Mouse (Mus musculus): ENCODE results near the gene Hhipl1.
A peak's percentile ranks its signal among the peaks of the same experiment; 100 is the strongest.

The Hhipl1 gene

GRCm38 (mm10) chr12:108305812-108306794 is at the start of gene Hhipl1:
Gene Hhipl1, plus strand, starts transcription at chr12:108306270.
- DNase-seq, result no peak

DNA sequence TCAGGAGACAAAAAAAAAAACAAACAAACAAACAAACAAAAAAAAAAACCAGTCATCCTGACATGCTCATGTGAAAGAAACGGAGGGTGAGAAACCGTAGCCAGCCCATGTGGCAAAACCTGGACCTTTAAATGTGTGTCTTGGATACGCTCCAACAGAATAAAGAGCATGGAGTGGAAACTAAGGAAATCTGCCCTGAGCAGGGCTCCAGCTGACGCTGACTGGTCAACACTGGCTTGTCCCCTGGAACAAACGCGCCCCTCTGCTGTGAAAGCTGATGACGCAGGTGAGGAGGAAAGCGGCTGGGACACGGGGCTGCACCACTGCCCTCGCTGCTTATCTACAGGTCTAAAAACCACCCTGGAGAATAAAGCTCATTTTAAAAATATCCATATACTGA is 49.3 kb upstream of the Hhipl1 start:
- peak; percentile 67 for DNase-seq

- DNase-seq, result no peak
Observed at GRCm38 (mm10) chr12:108259322-108260049, 46.6 kb upstream of the Hhipl1 start.

DNA sequence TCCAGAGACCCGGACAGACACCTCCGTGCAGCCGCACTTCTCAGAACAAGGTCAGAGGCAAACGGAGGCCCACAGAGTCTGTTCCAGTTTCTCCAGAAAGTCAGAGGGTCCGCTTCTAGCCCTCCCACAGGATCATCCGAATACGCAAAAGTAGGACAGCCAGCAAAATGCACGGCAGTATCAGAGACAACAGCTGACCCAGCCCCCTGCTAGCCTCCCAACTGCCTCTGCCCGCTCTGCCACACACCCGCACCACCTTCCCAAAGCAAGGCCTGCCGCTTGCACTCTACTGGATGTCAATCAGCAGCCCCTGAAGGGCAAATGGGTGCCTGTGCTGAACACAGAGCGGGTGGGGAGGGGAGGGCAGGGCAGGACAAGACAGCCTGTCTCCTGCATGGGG is 45.1 kb upstream of the Hhipl1 start:
- DNase-seq, result no peak

DNA sequence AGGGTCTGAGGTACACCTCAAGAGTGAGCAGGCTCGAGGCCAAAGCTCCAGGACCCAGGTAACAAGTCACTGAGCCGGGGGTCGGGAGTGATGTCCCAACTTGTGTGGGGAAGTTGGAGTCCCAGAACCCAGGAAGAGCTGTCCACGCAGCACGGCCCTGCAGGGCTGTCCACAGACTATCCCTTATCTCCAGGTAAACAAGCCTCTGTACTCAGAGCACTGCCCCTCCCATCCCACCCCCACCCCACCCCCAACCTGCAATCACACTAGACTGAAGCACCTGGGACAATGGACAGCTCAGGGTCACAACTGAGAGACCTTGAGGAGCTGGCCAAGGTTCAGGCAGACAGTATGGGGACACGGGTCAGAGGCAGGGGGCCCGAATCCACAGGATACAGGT is 41.2 kb upstream of the Hhipl1 start:
- DNase-seq, result no peak

DNA sequence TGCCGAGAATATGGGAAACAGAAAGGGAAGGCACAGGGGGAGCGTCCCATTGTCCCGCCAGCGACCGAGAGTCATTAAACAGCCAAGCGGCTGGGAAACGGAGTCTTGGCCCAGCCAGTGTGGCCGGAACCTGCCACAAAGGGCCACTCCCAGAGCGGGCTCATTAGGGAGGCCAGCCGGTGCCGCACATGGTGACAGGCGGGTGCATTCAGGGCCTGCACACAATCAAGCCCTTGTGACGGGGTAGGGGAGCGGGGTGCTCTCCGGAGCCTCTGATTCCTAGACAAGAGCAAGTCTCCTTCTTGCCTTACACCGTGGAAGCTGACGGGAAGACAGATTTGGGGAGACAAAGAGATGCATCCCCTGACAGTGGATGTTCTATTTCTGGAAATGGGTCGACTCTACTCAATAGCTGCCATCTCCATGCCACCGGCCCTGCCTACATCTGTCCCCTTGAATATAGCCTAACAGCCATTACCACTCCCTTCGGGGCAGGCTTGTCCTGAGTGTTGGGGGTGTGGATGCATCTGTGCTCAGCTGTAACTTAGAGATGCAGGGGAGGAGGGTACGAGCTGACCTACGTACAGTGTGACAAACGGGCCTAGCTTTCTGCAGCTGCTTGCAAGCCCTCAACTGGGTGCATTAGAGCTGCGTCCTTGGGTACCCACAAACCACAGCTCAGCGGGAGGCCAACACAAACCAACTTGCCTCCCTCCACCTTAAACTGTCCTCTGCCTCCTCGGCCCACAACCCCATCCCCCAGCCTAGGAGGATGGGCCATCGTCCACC is 40.0 kb upstream of the Hhipl1 start:
- DNase-seq, result no peak

GRCm38 (mm10) chr12:108267653-108268052 is 38.4 kb upstream of the Hhipl1 start:
- no peak for DNase-seq

GRCm38 (mm10) chr12:108268970-108269369 is 37.1 kb upstream of the Hhipl1 start:
- DNase-seq, result no peak

DNA sequence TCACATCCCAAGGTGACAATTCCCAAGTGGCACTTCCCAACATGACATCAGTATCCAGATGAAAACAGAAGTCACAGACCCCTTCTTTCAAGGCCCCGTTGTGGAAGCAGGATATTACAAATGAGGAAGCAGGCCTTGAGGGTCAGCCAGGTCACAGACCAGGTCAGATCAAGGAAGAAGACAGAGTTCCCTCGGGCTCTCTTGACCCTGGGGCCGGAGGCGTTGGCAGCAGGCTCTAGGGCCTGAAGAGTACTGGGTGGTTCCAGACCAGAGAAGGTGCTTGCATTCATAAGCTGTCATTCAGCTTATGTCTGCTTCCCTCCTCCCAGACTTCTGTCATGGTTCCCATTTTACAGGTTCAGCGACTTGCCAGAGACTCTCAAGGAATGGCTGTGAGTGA is 36.4 kb upstream of the Hhipl1 start:
- no peak for DNase-seq

- no peak for DNase-seq
Observed at GRCm38 (mm10) chr12:108270240-108270919, 35.7 kb upstream of the Hhipl1 start.

- DNase-seq, result no peak
Observed at GRCm38 (mm10) chr12:108271351-108272142, 34.5 kb upstream of the Hhipl1 start.

- DNase-seq, result no peak
Observed at GRCm38 (mm10) chr12:108272143-108272635, 33.9 kb upstream of the Hhipl1 start.

DNA sequence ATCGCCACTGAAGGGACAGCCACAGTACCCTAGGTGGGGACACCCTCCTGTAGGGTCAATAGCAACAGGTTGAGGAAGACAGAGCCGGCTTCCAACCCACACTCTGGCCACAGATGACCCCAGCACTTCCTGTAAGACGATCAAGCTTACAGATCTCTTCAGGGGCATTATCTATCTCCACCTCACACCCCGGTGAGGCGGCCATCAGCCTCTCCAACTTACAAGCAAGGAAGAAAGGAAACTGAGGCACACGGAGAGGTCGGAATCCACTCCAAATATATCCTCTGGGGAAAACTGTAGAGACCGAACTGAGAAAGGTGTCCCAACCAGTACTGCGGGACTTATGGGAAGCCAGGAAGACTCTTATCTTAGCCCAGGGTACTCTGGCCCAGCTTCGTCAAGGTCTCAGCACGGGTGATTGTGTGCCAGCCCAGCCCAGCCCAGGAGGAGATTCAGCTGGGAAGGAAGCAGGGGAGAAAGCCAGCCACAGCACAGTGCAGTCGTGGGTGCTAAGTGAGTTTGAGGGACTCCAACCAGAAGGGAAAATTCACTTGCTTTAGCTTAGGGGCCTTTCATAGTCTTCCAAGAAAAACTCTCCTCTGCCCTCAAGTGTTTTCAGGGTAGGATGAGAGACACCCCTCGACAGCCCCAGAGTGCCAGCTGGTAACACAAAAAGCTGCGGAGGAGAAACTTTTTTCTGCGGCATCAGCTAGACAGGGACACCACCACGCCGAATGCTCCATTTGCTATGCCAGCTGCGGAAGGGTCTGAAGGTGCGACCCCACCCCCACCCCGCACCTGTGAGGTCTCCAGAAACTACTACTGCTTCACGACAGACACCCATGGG is 32.4 kb upstream of the Hhipl1 start:
- DNase-seq, result no peak

GRCm38 (mm10) chr12:108274313-108274595 is 31.8 kb upstream of the Hhipl1 start:
- no peak for DNase-seq

GRCm38 (mm10) chr12:108274661-108275507 is 31.2 kb upstream of the Hhipl1 start, which contains the start of gene Ccdc85c:
Gene Ccdc85c, minus strand, starts transcription at chr12:108275425.
- no peak for DNase-seq

- peak; percentile 98 for DNase-seq
Observed at GRCm38 (mm10) chr12:108275508-108275890, 30.6 kb upstream of the Hhipl1 start.

- peak; percentile 66 for DNase-seq
Observed at GRCm38 (mm10) chr12:108275920-108276822, 29.9 kb upstream of the Hhipl1 start.

- no peak for DNase-seq
Observed at GRCm38 (mm10) chr12:108277341-108277841, 28.7 kb upstream of the Hhipl1 start.
